Mouse (Mus musculus): ENCODE measurements at regions not wholly inside any gene's neighbourhood (a gene's known extent, or its start where the extent isn't known, plus 50 kb on each side); places are given as distances from the start of the nearest gene placed in this dataset.

GRCm38 (mm10) chr11:6988884-6989824, 74.1 kb upstream of the Adcy1 start:
- no peak for TF ChIP-seq FLI1 (IDR thresholded peaks at IDR 0.05; ENCODE audit: low read length)
- TF ChIP-seq GATA1 (IDR thresholded peaks at IDR 0.05; ENCODE audit: borderline replicate concordance, low read length): no peak

All from megakaryocyte, embryonic 14.5 days (primary cell).